Mouse (Mus musculus): ENCODE measurements at regions not wholly inside any gene's neighbourhood (a gene's known extent, or its start where the extent isn't known, plus 50 kb on each side); places are given as distances from the start of the nearest gene placed in this dataset.

- no peak for DNase-seq (ENCODE audit: low spot score in 2 of 2)
Measured at GRCm38 (mm10) chr3:65478215-65478614, 50.0 kb upstream of the Tiparp start.

- DNase-seq (ENCODE audit: low spot score in 2 of 2) = no peak
Measured at GRCm38 (mm10) chr3:65477111-65477510, 51.1 kb upstream of the Tiparp start.

- DNase-seq (ENCODE audit: low spot score in 2 of 2) = no peak
Measured at GRCm38 (mm10) chr3:65476091-65476953, 51.9 kb upstream of the Tiparp start.

- no peak for DNase-seq (ENCODE audit: low spot score in 2 of 2)
Measured at GRCm38 (mm10) chr3:65474585-65474984, 53.6 kb upstream of the Tiparp start.

- no peak for DNase-seq (ENCODE audit: low spot score in 2 of 2)
Measured at GRCm38 (mm10) chr3:65471796-65472195, 56.4 kb upstream of the Tiparp start.

GRCm38 (mm10) chr3:65469207-65469606 lies 59.0 kb upstream of the Tiparp start:
- DNase-seq (ENCODE audit: low spot score in 2 of 2) = no peak

GRCm38 (mm10) chr3:65464769-65465168 lies 63.4 kb upstream of the Tiparp start:
- no peak for DNase-seq (ENCODE audit: low spot score in 2 of 2)

GRCm38 (mm10) chr3:65460936-65461335 lies 67.3 kb upstream of the Tiparp start:
- no peak for DNase-seq (ENCODE audit: low spot score in 2 of 2)

GRCm38 (mm10) chr3:65459702-65460101 lies 67.3 kb upstream of the Ssr3 start:
- no peak for DNase-seq (ENCODE audit: low spot score in 2 of 2)

- no peak for DNase-seq (ENCODE audit: low spot score in 2 of 2)
Measured at GRCm38 (mm10) chr3:65457931-65458330, 65.5 kb upstream of the Ssr3 start.

GRCm38 (mm10) chr3:65455597-65456284 lies 63.3 kb upstream of the Ssr3 start:
- peak; percentile 74 to 75 for DNase-seq (ENCODE audit: low spot score in 2 of 2)

GRCm38 (mm10) chr3:65454301-65454700 lies 61.9 kb upstream of the Ssr3 start:
- DNase-seq (ENCODE audit: low spot score in 2 of 2) = no peak

- no peak for DNase-seq (ENCODE audit: low spot score in 2 of 2)
Measured at GRCm38 (mm10) chr3:65449176-65449575, 56.8 kb upstream of the Ssr3 start.

- DNase-seq (ENCODE audit: low spot score in 2 of 2) = no peak
Measured at GRCm38 (mm10) chr3:65443701-65444100, 51.3 kb upstream of the Ssr3 start.

- no peak for DNase-seq (ENCODE audit: low spot score in 2 of 2)
Measured at GRCm38 (mm10) chr3:65442946-65443345, 50.5 kb upstream of the Ssr3 start.

GRCm38 (mm10) chr3:65442269-65442668 lies 49.8 kb upstream of the Ssr3 start:
- peak in 1 of 2 experiments; percentile 29 for DNase-seq (ENCODE audit: low spot score in 2 of 2)

All from layer of hippocampus, postnatal 10 days (tissue).